Mouse (Mus musculus): ENCODE measurements around the gene Tcte1. TPM values are rescaled to one million over a fixed set of nuclear protein-coding genes. Genes with fewer than 3 reads are reported as not detected.

Gene Tcte1
- polyA plus RNA-seq, 1 experiment from 2014 or later: 0.70 TPM

GRCm38 (mm10) chr17:45591701-45592605 lies 68.7 kb downstream of the Tcte1 start:
- 45% methylated on average over 16 of the region's 16 CpGs for WGBS
- Histone ChIP-seq H3K36me3 (ENCODE audit: insufficient read depth) (peaks cover 23% of the 10 kb centered on the region), H3K4me1 (ENCODE audit: insufficient read depth) (peaks cover 32% of the 10 kb centered on the region), H3K9me3 (ENCODE audit: low read depth, low read length) (no peaks in the 10 kb centered on the region), H3K27me3 (ENCODE audit: insufficient read depth, low read length) (no peaks in the 10 kb centered on the region), H3K27ac (ENCODE audit: low read depth) (no peak overlapping the region; the same call in 1 of the 2 replicates), H3K4me3 (ENCODE audit: low read depth, low read length) (peak overlapping the region; percentile 12; the same call in 1 of the 2 replicates), H3K9ac (no peak overlapping the region), H3K4me2 (peak overlapping the region; percentile 100)
- DNase-seq: no peak
- ATAC-seq (ENCODE audit: insufficient read depth): no peak
- TF ChIP-seq CTCF (IDR thresholded peaks at IDR 0.05; ENCODE audit: low read depth): no peak

Other genes starting within 250 kb of the Tcte1 start
- 63.8 and 68.1 TPM in 2 replicates for gene Cdc5l, start 89.7 kb upstream of the Tcte1 start, polyA plus RNA-seq (2014; fragmentation: Nextera tagmentation; extraction: Ambion mirVana)
- gene Spats1, start 48.0 kb upstream of the Tcte1 start, polyA plus RNA-seq (2014; fragmentation: Nextera tagmentation; extraction: Ambion mirVana): 0.43 and 0.61 TPM in 2 replicates
- 17.0 and 17.4 TPM in 2 replicates for gene Aars2, start 16.6 kb upstream of the Tcte1 start, polyA plus RNA-seq (2014; fragmentation: Nextera tagmentation; extraction: Ambion mirVana)
- gene Tmem151b, start 26.2 kb downstream of the Tcte1 start, polyA plus RNA-seq (2014; fragmentation: Nextera tagmentation; extraction: Ambion mirVana): 1.1 and 1.6 TPM in 2 replicates
- 2.3 and 3.1 TPM in 2 replicates for gene Nfkbie, start 32.3 kb downstream of the Tcte1 start, polyA plus RNA-seq (2014; fragmentation: Nextera tagmentation; extraction: Ambion mirVana)
- gene Slc35b2, start 40.4 kb downstream of the Tcte1 start, polyA plus RNA-seq (2014; fragmentation: Nextera tagmentation; extraction: Ambion mirVana): 130 and 137 TPM in 2 replicates
- gene Hsp90ab1, start 49.8 kb downstream of the Tcte1 start, polyA plus RNA-seq (2014; fragmentation: Nextera tagmentation; extraction: Ambion mirVana): 1,512 and 1,564 TPM in 2 replicates
- gene Slc29a1, start 76.2 kb downstream of the Tcte1 start, polyA plus RNA-seq (2014; fragmentation: Nextera tagmentation; extraction: Ambion mirVana): 75.4 and 82.2 TPM in 2 replicates
- gene Mymx, start 78.7 kb downstream of the Tcte1 start, polyA plus RNA-seq (2014; fragmentation: Nextera tagmentation; extraction: Ambion mirVana): not detected in 2 replicates
- gene Capn11, start 135.9 kb downstream of the Tcte1 start, polyA plus RNA-seq (2014; fragmentation: Nextera tagmentation; extraction: Ambion mirVana): 0.07 TPM in 1 of 2 replicates, not detected in the other
- 162 and 168 TPM in 2 replicates for gene Mrpl14, start 162.9 kb downstream of the Tcte1 start, polyA plus RNA-seq (2014; fragmentation: Nextera tagmentation; extraction: Ambion mirVana)
- gene Tmem63b, start 163.5 kb downstream of the Tcte1 start, polyA plus RNA-seq (2014; fragmentation: Nextera tagmentation; extraction: Ambion mirVana): 29.7 and 31.3 TPM in 2 replicates
- not detected in 2 replicates for gene 1600014C23Rik, start 210.4 kb downstream of the Tcte1 start, polyA plus RNA-seq (2014; fragmentation: Nextera tagmentation; extraction: Ambion mirVana)

Measured in lung, embryonic 14.5 days (tissue).